Mouse (Mus musculus): Measurements from ENCODE around the gene Ints7. TPM values are rescaled to one million over a fixed set of nuclear protein-coding genes. Genes with fewer than 3 reads are reported as not detected.

Gene Ints7
- polyA plus RNA-seq, 1 experiment from 2014 or later, result 11.0 TPM

GRCm38 (mm10) chr1:191661019-191661796 is 85.8 kb downstream of the Ints7 start:
- Histone ChIP-seq H3K4me1 (ENCODE audit: insufficient read depth) (peaks cover 28% of the 10 kb centered on the region), H3K4me3 (ENCODE audit: low read depth, low read length) (no peak overlapping the region), H3K9me3 (ENCODE audit: low read length) (no peaks in the 10 kb centered on the region), H3K9ac (replicated peaks) (peak overlapping the region; percentile 18; the same call in 1 of the 2 replicates), H3K27me3 (ENCODE audit: insufficient read depth, low read length) (no peaks in the 10 kb centered on the region), H3K27ac (ENCODE audit: low read depth) (peak overlapping the region; percentile 75), H3K36me3 (replicated peaks; ENCODE audit: insufficient read depth, low read length) (no peaks in the 10 kb centered on the region), H3K4me2 (ENCODE audit: low read depth, low read length) (peak overlapping the region; percentile 44)
- TF ChIP-seq CTCF (IDR thresholded peaks at IDR 0.05; ENCODE audit: low read depth) (no peak), EP300 (IDR thresholded peaks at IDR 0.05; ENCODE audit: low read depth) (peak; percentile 18; the same call in 1 of the 2 replicates)
- ATAC-seq (peak; percentile 78), DNase-seq (peak; percentile 29)
- WGBS (ENCODE audit: insufficient replicate concordance), result 47% methylated on average over 8 of the region's 8 CpGs

- H3K36me3 ChIP-seq (replicated peaks; ENCODE audit: insufficient read depth, low read length), result no peaks in the 10 kb centered on the region
- TF ChIP-seq CTCF (IDR thresholded peaks at IDR 0.05; ENCODE audit: low read depth), result no peak
- TF ChIP-seq EP300 (IDR thresholded peaks at IDR 0.05; ENCODE audit: low read depth), result no peak
- peaks cover 28% of the 10 kb centered on the region for H3K4me1 ChIP-seq (ENCODE audit: insufficient read depth)
- DNase-seq, result peak; percentile 24
- no peak overlapping the region for H3K4me3 ChIP-seq (ENCODE audit: low read depth, low read length)
- no peak overlapping the region for H3K9ac ChIP-seq (replicated peaks)
- H3K27me3 ChIP-seq (ENCODE audit: insufficient read depth, low read length), result no peaks in the 10 kb centered on the region
- no peak for ATAC-seq
- no peak overlapping the region for H3K4me2 ChIP-seq (ENCODE audit: low read depth, low read length)
- peak overlapping the region; percentile 58; the same call in 1 of the 2 replicates for H3K27ac ChIP-seq (ENCODE audit: low read depth)
- H3K9me3 ChIP-seq (ENCODE audit: low read length), result no peaks in the 10 kb centered on the region
- 53% methylated on average over 9 of the region's 9 CpGs for WGBS (ENCODE audit: insufficient replicate concordance)
Observed at GRCm38 (mm10) chr1:191662178-191662898, 86.9 kb downstream of the Ints7 start.

GRCm38 (mm10) chr1:191662899-191663500 is 87.6 kb downstream of the Ints7 start:
- DNase-seq, result peak; percentile 11

GRCm38 (mm10) chr1:191663603-191664002 is 88.2 kb downstream of the Ints7 start:
- 62% methylated on average over 6 of the region's 6 CpGs for WGBS (ENCODE audit: insufficient replicate concordance)
- no peak overlapping the region for H3K9ac ChIP-seq (replicated peaks)

More at GRCm38 (mm10) chr1:191662899-191663500, 87.6 kb downstream of the Ints7 start:
- Histone ChIP-seq H3K9ac (replicated peaks) (no peak overlapping the region), H3K9me3 (ENCODE audit: low read length) (no peaks in the 10 kb centered on the region), H3K4me1 (ENCODE audit: insufficient read depth) (peaks cover 28% of the 10 kb centered on the region), H3K4me2 (ENCODE audit: low read depth, low read length) (no peak overlapping the region), H3K36me3 (replicated peaks; ENCODE audit: insufficient read depth, low read length) (no peaks in the 10 kb centered on the region), H3K27me3 (ENCODE audit: insufficient read depth, low read length) (no peaks in the 10 kb centered on the region), H3K4me3 (ENCODE audit: low read depth, low read length) (no peak overlapping the region), H3K27ac (ENCODE audit: low read depth) (peak overlapping the region; percentile 58)
- ATAC-seq, result no peak
- TF ChIP-seq EP300 (IDR thresholded peaks at IDR 0.05; ENCODE audit: low read depth) (no peak), CTCF (IDR thresholded peaks at IDR 0.05; ENCODE audit: low read depth) (no peak)
- WGBS (ENCODE audit: insufficient replicate concordance), result 49% methylated on average over 8 of the region's 8 CpGs

GRCm38 (mm10) chr1:191666351-191666750 is 90.9 kb downstream of the Ints7 start:
- no peak overlapping the region for H3K4me3 ChIP-seq (ENCODE audit: low read depth, low read length)
- ATAC-seq (no peak), DNase-seq (no peak)
- no peak overlapping the region for H3K27ac ChIP-seq (ENCODE audit: low read depth)
- H3K36me3 ChIP-seq (replicated peaks; ENCODE audit: insufficient read depth, low read length), result no peaks in the 10 kb centered on the region
- TF ChIP-seq EP300 (IDR thresholded peaks at IDR 0.05; ENCODE audit: low read depth) (no peak), CTCF (IDR thresholded peaks at IDR 0.05; ENCODE audit: low read depth) (no peak)
- peaks cover 15% of the 10 kb centered on the region for H3K4me1 ChIP-seq (ENCODE audit: insufficient read depth)
- no peak overlapping the region for H3K4me2 ChIP-seq (ENCODE audit: low read depth, low read length)
- H3K9ac ChIP-seq (replicated peaks), result no peak overlapping the region
- H3K9me3 ChIP-seq (ENCODE audit: low read length), result no peaks in the 10 kb centered on the region
- 73% methylated on average over 11 of the region's 11 CpGs for WGBS (ENCODE audit: insufficient replicate concordance)
- no peaks in the 10 kb centered on the region for H3K27me3 ChIP-seq (ENCODE audit: insufficient read depth, low read length)

More at GRCm38 (mm10) chr1:191663603-191664002, 88.2 kb downstream of the Ints7 start:
- Histone ChIP-seq H3K4me2 (ENCODE audit: low read depth, low read length) (no peak overlapping the region), H3K27ac (ENCODE audit: low read depth) (peak overlapping the region; percentile 58), H3K27me3 (ENCODE audit: insufficient read depth, low read length) (no peaks in the 10 kb centered on the region), H3K9me3 (ENCODE audit: low read length) (no peaks in the 10 kb centered on the region), H3K36me3 (replicated peaks; ENCODE audit: insufficient read depth, low read length) (no peaks in the 10 kb centered on the region), H3K4me1 (ENCODE audit: insufficient read depth) (peaks cover 28% of the 10 kb centered on the region), H3K4me3 (ENCODE audit: low read depth, low read length) (no peak overlapping the region)
- DNase-seq, result peak; percentile 21
- TF ChIP-seq CTCF (IDR thresholded peaks at IDR 0.05; ENCODE audit: low read depth) (no peak), EP300 (IDR thresholded peaks at IDR 0.05; ENCODE audit: low read depth) (no peak)
- peak; percentile 51 for ATAC-seq

- DNase-seq (no peak), ATAC-seq (no peak)
- peaks cover 3% of the 10 kb centered on the region; the same call in 1 of the 2 replicates for H3K4me1 ChIP-seq (ENCODE audit: insufficient read depth)
- H3K36me3 ChIP-seq (replicated peaks; ENCODE audit: insufficient read depth, low read length), result no peaks in the 10 kb centered on the region
- TF ChIP-seq EP300 (IDR thresholded peaks at IDR 0.05; ENCODE audit: low read depth), result no peak
- no peak for TF ChIP-seq CTCF (IDR thresholded peaks at IDR 0.05; ENCODE audit: low read depth)
- WGBS (ENCODE audit: insufficient replicate concordance), result 55% methylated on average over 9 of the region's 9 CpGs
- H3K9me3 ChIP-seq (ENCODE audit: low read length), result no peaks in the 10 kb centered on the region
- H3K4me2 ChIP-seq (ENCODE audit: low read depth, low read length), result no peak overlapping the region
- H3K4me3 ChIP-seq (ENCODE audit: low read depth, low read length), result no peak overlapping the region
- no peaks in the 10 kb centered on the region for H3K27me3 ChIP-seq (ENCODE audit: insufficient read depth, low read length)
- no peak overlapping the region for H3K9ac ChIP-seq (replicated peaks)
- H3K27ac ChIP-seq (ENCODE audit: low read depth), result no peak overlapping the region
Observed at GRCm38 (mm10) chr1:191668030-191668429, 92.6 kb downstream of the Ints7 start.

Other genes with a start within 250 kb of the Ints7 start
- 3.8 and 4.4 TPM in 2 replicates for gene Tmem206, start 249.7 kb upstream of the Ints7 start, polyA plus RNA-seq (2015; fragmentation: Nextera tagmentation; extraction: Ambion mirVana)
- gene Ppp2r5a, start 172.4 kb upstream of the Ints7 start, polyA plus RNA-seq (2015; fragmentation: Nextera tagmentation; extraction: Ambion mirVana), result 27.1 and 30.7 TPM in 2 replicates
- 10.7 and 11.8 TPM in 2 replicates for gene Dtl, start 92 bp upstream of the Ints7 start, polyA plus RNA-seq (2015; fragmentation: Nextera tagmentation; extraction: Ambion mirVana)
- 95.0 and 102 TPM in 2 replicates for gene Lpgat1, start 142.2 kb downstream of the Ints7 start, polyA plus RNA-seq (2015; fragmentation: Nextera tagmentation; extraction: Ambion mirVana)
- 13.2 and 14.7 TPM in 2 replicates for gene Nek2, start 245.8 kb downstream of the Ints7 start, polyA plus RNA-seq (2015; fragmentation: Nextera tagmentation; extraction: Ambion mirVana)